Mouse (Mus musculus) kidney, adult 8-10 months (tissue): Measurements from ENCODE around the gene Fut2.

ENCODE experiments used
- DNase-seq, 2 experiments: peaks; one replicate each; pipeline ENCODE4 v3.0.0; 2022

Fut2 gene

GRCm38 (mm10) chr7:45635711-45636688 is 30.2 kb downstream of the Fut2 start:
- DNase-seq, result no peak

DNA sequence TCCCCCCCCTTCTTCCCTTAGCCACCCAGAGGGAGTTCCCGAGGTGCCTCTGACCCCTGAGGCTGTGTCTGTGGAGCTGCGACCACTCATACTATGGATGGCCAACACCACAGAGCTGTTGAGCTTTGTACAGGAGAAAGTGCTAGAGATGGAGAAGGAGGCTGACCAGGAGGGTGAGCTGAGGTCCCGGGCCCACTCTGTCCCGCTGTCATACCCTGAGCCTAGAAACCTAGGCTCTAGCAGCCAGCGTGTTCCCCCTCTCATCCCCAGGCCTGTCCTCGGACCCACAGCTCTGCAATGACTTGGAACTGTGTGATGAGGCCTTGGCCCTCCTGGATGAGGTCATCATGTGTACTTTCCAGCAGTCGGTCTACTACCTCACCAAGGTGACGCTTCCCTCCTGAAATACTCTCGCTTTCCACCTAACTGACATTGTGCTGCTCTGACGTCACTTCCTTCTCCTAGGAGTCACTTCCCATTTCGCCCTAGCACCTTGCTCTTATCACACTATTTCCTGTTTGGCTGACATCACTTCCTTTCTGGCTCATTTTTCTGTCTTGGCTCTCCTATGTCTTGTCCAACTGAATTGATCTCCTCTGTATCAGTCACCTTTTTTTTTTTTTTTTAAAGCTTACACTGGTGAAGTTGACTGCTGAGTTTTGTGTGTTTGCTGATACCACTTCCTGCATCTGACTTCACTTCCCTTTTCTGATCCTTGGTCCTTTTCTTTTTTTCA is 31.1 kb downstream of the Fut2 start:
- peak in 1 of 2 experiments; percentile 53 for DNase-seq

DNA sequence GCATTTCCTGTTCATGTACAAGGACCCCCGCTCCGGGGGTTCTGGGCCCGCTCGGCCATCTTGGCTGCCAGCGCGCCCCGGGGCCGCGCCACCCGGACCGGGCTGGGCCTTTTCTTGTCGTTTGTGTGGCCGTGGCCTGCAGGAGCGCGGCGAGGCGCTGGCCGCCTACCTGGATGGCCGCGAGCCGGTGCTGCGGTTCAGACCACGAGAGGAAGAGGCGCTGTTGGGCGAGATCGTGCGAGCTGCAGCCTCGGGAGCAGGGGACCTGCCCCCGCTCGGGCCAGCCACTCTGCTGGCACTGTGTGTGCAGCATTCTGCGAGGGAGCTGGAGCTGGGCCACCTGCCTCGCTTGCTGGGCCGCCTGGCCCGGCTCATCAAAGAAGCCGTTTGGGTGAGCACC is 33.7 kb downstream of the Fut2 start:
- no peak for DNase-seq

- DNase-seq, result no peak
Measured at GRCm38 (mm10) chr7:45630064-45630907, 35.9 kb downstream of the Fut2 start.

DNA sequence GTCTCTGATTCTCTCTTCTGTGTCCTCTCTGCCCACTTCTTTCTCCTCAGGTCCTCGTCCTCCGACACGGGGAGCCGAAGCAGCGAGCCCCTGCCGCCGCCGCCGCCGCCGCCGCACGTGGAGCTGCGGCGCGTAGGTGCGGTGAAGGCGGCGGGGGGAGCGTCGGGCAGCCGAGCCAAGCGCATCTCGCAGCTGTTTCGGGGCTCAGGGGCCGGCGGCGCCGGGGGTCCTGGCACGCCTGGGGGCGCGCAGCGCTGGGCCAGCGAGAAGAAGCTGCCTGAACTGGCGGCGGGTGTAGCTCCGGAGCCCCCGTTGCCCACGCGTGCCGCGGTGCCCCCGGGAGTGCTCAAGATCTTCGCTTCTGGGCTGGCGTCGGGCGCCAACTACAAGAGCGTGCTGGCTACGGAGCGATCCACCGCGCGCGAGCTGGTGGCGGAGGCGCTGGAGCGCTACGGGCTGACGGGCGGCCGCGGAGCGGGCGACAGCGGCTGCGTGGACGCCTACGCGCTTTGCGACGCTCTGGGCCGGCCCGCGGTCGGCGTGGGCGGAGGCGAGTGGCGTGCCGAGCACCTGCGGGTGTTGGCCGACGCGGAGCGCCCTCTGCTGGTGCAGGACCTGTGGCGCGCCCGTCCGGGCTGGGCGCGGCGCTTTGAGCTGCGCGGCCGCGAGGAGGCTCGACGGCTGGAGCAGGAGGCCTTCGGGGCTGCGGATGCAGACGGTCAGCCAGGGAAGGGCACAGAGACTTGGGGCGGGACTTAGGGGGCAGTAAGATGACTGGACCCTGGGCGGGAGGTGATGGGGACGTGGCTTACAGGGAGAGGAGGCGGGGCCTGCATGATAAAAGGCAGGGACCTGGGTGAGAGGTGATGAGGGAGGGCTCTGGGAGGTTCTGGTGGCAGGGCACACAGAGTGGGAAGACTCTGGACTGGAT is 37.6 kb downstream of the Fut2 start:
- DNase-seq, result peak; percentile 78 to 89

DNA sequence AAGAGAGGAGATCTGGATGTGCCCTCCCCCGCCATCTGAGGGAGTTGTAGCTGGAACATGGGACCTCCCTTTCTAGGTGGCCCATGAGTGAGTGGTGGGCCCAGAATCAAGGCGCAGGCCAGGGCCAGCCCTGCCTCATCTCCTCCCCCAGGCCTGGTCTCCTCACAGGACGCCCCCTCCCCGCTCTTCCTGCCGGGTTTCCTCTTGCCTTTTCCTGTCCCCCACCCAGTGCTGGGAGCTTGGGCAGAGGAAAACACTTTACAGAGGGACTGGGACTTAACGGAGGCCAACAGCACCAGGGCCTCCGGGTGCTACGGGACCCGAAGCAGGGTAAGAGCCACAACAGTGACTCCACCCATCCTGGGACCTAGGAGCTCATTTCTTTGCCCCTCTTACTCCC is 38.9 kb downstream of the Fut2 start, which contains the start of gene Rasip1:
TSS of gene Rasip1 (plus strand) at position 228 of the 400 bp plus-strand sequence.
- DNase-seq, result peak; percentile 52 to 55

DNA sequence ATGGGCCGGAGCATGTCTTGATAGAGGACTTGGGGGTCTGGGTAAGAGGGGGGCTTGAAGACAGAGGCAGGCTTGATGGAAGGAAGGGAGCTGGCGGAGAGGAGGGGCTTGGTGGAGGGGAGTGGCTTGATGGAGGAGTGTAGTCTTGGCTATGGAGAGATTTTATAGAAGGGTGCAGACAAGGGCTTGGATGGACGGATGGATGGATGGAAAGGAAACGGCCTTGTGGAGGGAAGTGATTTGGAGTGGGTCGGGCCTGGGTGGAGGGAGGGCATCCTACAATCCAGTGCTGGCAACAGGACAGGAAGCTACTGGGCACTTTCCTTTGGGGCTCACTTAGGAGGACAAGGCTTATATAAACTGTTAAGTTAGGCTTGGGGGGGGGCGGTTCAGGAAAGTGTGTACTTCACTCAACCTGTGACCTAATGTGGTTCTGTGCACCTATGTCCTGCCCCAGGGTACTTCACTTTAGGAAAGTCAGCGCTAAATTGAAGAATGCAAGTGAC is 39.6 kb downstream of the Fut2 start:
- no peak for DNase-seq

DNA sequence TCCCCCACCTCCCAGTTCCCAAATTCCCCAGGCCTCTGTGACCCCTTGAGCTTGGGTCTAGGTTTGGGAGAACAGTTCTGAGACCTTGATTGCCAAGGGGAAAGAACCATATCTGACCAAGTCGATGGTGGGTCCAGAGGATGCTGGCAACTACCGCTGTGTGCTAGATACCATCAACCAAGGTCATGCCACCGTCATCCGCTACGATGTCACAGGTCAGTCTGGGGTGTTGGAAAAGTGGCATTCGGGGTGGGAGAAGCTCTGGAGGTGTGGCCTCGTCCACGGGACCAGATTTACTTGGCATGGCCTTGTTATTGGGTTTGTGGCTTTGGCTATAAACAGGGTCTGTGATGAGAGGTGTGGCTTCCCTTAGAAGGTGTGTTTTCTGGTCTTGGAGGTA is 40.7 kb downstream of the Fut2 start:
- DNase-seq, result no peak

DNA sequence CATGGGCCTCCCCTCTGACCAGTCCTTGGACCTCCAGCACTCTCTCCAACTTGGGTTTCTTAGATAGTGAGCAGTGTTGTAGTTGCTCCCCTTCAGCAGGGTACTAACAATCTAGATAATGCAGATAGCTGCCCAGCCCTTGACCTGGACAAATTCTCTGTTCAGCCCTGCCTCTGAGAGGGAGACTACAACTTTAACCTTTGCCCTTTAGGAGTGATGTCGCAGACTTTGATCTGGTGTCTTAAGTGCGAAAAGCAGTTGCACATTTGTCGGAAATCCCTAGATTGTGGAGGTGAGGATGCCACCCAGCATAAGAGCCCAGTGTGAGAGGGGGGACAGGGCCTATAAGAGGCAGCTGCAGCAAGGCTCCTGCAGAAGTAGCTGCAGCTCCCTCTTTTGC is 41.5 kb downstream of the Fut2 start:
- no peak for DNase-seq

DNA sequence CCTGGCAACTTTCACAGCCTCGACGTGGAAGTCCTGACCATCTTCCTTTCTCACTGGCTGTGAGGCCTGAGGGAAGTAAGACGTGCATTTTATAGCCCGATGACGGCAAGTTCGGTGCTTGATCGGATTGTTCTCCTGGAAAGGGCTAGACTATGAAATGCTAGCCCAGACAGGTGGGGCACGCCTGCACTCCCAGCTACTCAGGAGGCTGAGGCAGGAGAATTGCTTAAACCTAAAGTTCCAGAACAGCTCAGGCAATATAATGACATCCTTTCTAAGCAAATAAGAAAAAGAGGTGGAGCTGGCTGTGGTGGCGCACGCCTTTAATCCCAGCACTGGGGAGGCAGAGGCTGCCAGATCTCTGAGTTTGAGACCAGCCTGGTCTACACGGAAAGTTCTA is 42.7 kb downstream of the Fut2 start:
- DNase-seq, result no peak

DNA sequence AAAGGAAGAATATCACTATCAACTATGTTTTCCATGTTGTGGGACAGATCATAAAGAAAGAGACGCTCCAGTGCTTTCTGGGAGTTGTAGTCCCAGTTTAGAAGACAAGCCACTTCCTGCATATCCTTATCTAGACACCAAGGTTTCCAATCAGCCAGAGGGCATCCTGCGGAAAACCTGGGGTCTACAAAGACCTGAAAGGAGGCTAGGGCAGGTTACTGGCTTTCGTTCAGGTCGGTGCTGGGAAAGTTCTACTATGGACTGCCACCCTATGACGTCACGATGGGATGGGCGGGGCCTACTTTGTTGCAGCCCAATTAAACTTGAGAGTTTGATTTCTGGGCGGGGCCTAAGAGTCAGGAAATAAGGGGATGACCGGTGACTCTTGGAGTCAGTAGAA is 44.8 kb downstream of the Fut2 start, which contains the start of gene Izumo1:
TSS of gene Izumo1 (plus strand) at position 369 of the 400 bp plus-strand sequence.
- DNase-seq, result no peak

GRCm38 (mm10) chr7:45619592-45619991 is 46.6 kb downstream of the Fut2 start:
- no peak for DNase-seq

GRCm38 (mm10) chr7:45618316-45618715 is 47.9 kb downstream of the Fut2 start:
- no peak for DNase-seq

- DNase-seq, result no peak
Measured at GRCm38 (mm10) chr7:45617042-45617695, 49.0 kb downstream of the Fut2 start, which contains the start of gene Fut1. Gene Fut1, plus strand, starts transcription at chr7:45617289.

GRCm38 (mm10) chr7:45616277-45616676 is 49.9 kb downstream of the Fut2 start:
- peak in 1 of 2 experiments; percentile 54 for DNase-seq

GRCm38 (mm10) chr7:45609511-45609910 is 56.7 kb downstream of the Fut2 start:
- no peak for DNase-seq

DNA sequence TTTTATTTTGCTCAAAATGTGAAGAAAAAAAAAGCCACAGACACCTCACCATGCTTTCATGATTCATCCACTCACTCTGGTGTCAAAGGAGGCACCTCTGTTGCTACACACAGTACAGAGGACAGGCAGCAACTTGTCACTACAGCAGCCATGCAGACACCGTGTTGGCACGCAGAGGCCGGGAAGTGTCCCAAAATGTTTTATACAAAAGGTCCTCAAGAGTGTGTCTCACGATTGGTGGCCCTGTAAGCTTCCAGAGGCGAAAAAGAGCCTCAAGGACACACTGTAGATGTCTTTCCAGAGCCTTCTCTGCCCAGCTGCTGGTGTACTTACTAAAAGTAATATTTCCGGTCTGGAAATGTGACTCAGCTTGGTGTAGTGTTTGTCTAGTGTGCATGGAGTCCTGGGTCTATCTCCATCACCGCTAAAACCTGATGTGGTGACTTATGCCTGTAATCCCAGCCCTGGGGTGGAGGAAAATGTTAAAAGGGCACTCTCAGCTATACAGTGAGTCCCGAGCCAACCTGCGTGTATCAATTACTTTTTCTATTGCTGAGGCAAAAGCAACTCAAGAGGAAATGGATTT is 60.4 kb downstream of the Fut2 start:
- no peak for DNase-seq

- no peak for DNase-seq
Measured at GRCm38 (mm10) chr7:45598960-45599879, 67.0 kb downstream of the Fut2 start.
